Mouse (Mus musculus): Measurements from ENCODE around the gene Psap. TPM values are rescaled to one million over a fixed set of nuclear protein-coding genes. Genes with fewer than 3 reads are reported as not detected.

Gene Psap
- total and polyA plus RNA-seq, 2 experiments from 2014 or later: 272 to 811 TPM

DNA sequence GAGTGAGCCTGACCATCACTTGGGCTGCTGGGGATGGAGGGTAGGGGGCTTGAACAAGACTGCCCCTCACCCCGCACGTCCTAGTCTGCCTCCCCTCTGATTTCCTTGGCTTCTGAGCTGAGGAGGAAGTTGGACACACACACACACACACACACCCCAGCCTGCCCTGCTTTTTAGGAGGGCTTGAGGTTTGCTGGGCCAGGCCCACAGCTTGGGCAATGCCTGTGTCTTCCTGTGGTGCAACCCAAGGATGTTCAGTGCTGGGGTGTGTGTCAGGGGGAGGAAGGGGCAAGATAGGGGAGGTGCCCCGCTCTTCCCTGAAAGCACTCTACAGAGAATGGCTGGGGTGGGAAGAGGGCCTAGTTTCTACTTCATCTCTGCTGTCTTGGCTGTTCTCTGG, 66.7 kb downstream of the Psap start:
- Histone ChIP-seq H3K36me3 (ENCODE audit: insufficient read depth, low read length) (no peaks in the 10 kb centered on the region), H3K4me3 (ENCODE audit: low read depth, low read length) (no peak overlapping the region), H3K27me3 (ENCODE audit: insufficient read depth, low read length) (peaks cover 20% of the 10 kb centered on the region; the same call in 1 of the 2 replicates), H3K9me3 (ENCODE audit: low read length) (no peaks in the 10 kb centered on the region), H3K27ac (ENCODE audit: low read depth, low read length) (no peak overlapping the region), H3K4me2 (ENCODE audit: low read depth, low read length, poor library complexity, severe bottlenecking) (no peak overlapping the region), H3K4me1 (ENCODE audit: insufficient read depth, low read length) (no peaks in the 10 kb centered on the region), H3K9ac (replicated peaks; ENCODE audit: low read length, poor library complexity, severe bottlenecking) (no peak overlapping the region)
- DNase-seq (ENCODE audit: low spot score) (no peak), ATAC-seq (ENCODE audit: low FRiP score) (no peak)
- TF ChIP-seq CTCF (IDR thresholded peaks at IDR 0.05): no peak
- WGBS: 77% methylated on average over 3 of the region's 3 CpGs

DNA sequence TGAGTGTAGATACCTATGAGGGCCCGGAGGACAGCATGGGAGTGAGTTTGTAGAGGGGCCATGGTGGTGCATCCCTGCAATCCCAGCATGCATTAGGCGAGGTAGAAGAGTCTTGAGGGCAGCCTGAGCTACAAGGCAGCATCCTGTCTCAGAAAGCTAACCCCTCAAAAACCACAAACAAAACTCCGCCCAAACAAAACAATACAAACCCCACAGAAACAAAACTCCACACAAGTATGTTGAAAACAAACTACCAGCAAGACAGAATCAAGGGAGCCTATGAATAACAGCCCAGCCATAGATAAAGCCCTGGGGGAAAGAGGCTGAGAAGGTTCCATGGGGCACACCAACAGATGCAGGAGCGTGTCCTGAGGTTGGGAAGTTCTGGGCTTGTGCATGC, 68.6 kb downstream of the Psap start:
- no peak overlapping the region for H3K4me2 ChIP-seq (ENCODE audit: low read depth, low read length, poor library complexity, severe bottlenecking)

DNA sequence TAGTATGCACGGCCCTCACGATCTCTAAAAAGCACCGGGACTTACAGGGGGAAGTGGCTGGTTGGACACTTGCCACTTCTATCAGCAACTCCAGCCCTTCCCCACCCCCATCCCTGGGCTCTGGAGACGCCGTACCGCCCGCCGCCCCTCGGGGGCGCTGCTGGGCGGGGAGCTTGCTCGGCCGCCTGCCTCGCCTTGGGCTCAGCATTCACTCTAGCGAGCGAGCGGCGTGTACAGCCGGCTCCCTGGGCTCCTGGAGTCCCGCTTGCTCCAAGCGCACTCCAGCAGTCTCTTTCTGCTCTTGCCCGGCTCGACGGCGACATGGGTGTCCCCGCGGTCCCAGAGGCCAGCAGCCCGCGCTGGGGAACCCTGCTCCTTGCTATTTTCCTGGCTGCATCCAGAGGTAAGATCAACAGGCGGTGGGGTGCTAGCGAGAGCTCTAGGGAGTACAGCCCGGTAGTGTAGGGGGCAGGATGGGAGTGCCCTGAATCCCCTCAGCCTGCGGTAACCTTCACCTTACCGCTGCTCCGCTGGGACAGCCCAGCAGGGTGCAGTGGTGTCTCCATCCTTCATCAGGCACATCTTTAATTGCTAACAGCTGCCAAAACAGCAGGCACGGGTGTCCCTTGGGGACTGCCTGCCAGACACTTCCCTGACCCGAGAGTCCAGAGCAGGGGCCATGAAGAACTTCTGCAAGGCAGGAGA, 69.4 kb downstream of the Psap start, which contains the start of gene Vsir:
Vsir (plus strand) TSS at position 151 of the 705 bp plus-strand sequence.
- Histone ChIP-seq H3K27me3 (ENCODE audit: insufficient read depth, low read length) (peaks cover 20% of the 10 kb centered on the region; the same call in 1 of the 2 replicates), H3K27ac (ENCODE audit: low read depth, low read length) (no peak within 1 kb of the TSS), H3K9me3 (ENCODE audit: low read length) (no peaks in the 10 kb centered on the region), H3K4me2 (ENCODE audit: low read depth, low read length, poor library complexity, severe bottlenecking) (peak within 1 kb of the TSS; percentile 36), H3K4me3 (ENCODE audit: low read depth, low read length) (peak within 1 kb of the TSS; percentile 25), H3K9ac (replicated peaks; ENCODE audit: low read length, poor library complexity, severe bottlenecking) (no peak within 1 kb of the TSS), H3K4me1 (ENCODE audit: insufficient read depth, low read length) (peaks cover 5% of the 10 kb centered on the region; the same call in 1 of the 2 replicates), H3K36me3 (ENCODE audit: insufficient read depth, low read length) (no peaks in the 10 kb centered on the region)
- DNase-seq (ENCODE audit: low spot score): peak; percentile 58
- 2% methylated on average over 36 of the region's 37 CpGs for WGBS
- ATAC-seq (ENCODE audit: low FRiP score): peak; percentile 38; the same call in 1 of the 2 replicates
- peak; percentile 65 for TF ChIP-seq CTCF (IDR thresholded peaks at IDR 0.05)

More for the DNA sequence above, 68.6 kb downstream of the Psap start:
- no peaks in the 10 kb centered on the region for H3K9me3 ChIP-seq (ENCODE audit: low read length)
- no peak for TF ChIP-seq CTCF (IDR thresholded peaks at IDR 0.05)
- DNase-seq (ENCODE audit: low spot score) (no peak), ATAC-seq (ENCODE audit: low FRiP score) (no peak)
- H3K27ac ChIP-seq (ENCODE audit: low read depth, low read length): no peak overlapping the region
- no peak overlapping the region for H3K4me3 ChIP-seq (ENCODE audit: low read depth, low read length)
- no peaks in the 10 kb centered on the region for H3K36me3 ChIP-seq (ENCODE audit: insufficient read depth, low read length)
- peaks cover 20% of the 10 kb centered on the region; the same call in 1 of the 2 replicates for H3K27me3 ChIP-seq (ENCODE audit: insufficient read depth, low read length)
- H3K9ac ChIP-seq (replicated peaks; ENCODE audit: low read length, poor library complexity, severe bottlenecking): no peak overlapping the region
- 0 out of 2 replicates have a peak, but pooled peaks cover under 1% of the 10 kb centered on the region for H3K4me1 ChIP-seq (ENCODE audit: insufficient read depth, low read length)
- 87% methylated on average over 4 of the region's 4 CpGs for WGBS

DNA sequence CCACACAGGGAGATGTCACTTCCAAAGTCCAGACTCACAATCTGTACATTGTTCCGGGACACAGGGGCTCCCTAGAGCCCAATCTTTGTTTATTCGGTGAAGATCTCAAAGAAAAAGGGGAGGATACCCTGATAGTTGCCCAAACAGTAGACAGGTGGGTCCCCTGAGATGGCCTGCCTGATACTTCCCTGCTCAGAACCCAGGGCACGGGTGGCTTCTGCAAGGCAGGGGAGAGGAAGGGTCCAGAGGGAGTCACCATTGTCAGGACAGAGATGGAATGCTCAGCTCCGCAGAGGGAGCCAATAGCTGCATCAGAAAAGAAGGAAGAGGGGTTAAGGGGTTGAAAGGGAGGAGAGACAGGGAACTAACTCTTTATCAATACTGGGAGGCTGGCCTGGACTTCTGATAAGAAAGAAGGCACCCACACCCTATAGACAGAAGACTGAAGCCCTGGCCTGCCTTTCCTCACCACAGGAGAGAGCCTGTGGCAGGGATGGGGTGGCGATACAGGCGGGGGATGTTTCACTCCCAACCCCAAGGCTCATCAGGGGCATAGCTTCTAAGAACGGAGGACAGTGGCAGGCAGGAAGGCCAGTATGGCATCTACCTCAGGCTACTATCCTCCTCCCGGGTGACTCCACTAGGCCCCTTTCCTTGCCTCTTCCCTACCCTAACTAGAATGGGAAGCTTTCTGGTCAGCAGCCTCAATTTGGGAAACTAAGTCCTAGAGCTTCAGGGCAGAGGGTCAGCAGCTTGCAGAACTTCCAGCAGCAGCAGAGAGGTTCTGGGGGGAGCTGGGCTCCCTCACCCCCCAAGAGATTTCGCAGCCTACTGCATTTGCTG, 70.6 kb downstream of the Psap start:
- H3K27me3 ChIP-seq (ENCODE audit: insufficient read depth, low read length): peaks cover 20% of the 10 kb centered on the region; the same call in 1 of the 2 replicates
- H3K9ac ChIP-seq (replicated peaks; ENCODE audit: low read length, poor library complexity, severe bottlenecking): no peak overlapping the region
- ATAC-seq (ENCODE audit: low FRiP score) (no peak), DNase-seq (ENCODE audit: low spot score) (no peak)
- no peaks in the 10 kb centered on the region for H3K36me3 ChIP-seq (ENCODE audit: insufficient read depth, low read length)
- H3K27ac ChIP-seq (ENCODE audit: low read depth, low read length): no peak overlapping the region
- no peaks in the 10 kb centered on the region for H3K9me3 ChIP-seq (ENCODE audit: low read length)
- peak overlapping the region; percentile 9; the same call in 1 of the 2 replicates for H3K4me2 ChIP-seq (ENCODE audit: low read depth, low read length, poor library complexity, severe bottlenecking)
- no peak overlapping the region for H3K4me3 ChIP-seq (ENCODE audit: low read depth, low read length)
- H3K4me1 ChIP-seq (ENCODE audit: insufficient read depth, low read length): peaks cover 5% of the 10 kb centered on the region; the same call in 1 of the 2 replicates
- WGBS: 53% methylated on average over 9 of the region's 9 CpGs
- no peak for TF ChIP-seq CTCF (IDR thresholded peaks at IDR 0.05)

DNA sequence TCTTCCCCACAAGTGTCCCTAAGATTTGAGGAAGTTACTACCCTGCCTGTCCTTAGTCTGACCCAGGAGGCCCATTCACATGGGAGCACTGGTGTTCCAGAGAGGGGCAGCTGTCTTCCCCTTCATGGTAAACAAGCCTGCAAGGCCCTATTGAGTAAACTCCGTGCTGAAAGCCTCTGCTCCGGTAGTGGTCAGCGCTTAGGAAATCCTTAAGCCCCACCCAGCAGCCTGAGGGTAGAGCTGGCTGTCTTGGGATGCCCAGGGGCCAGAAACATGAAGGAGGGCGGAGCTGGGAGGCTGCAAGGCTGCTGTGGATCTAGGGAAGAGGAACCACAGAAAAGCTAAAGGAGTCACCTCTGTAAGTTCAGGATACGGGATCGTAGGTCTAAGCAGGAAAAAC, 71.6 kb downstream of the Psap start:
- H3K4me1 ChIP-seq (ENCODE audit: insufficient read depth, low read length): peaks cover 5% of the 10 kb centered on the region; the same call in 1 of the 2 replicates
- ATAC-seq (ENCODE audit: low FRiP score) (no peak), DNase-seq (ENCODE audit: low spot score) (no peak)
- no peak overlapping the region for H3K4me2 ChIP-seq (ENCODE audit: low read depth, low read length, poor library complexity, severe bottlenecking)
- no peaks in the 10 kb centered on the region for H3K36me3 ChIP-seq (ENCODE audit: insufficient read depth, low read length)
- no peak overlapping the region for H3K9ac ChIP-seq (replicated peaks; ENCODE audit: low read length, poor library complexity, severe bottlenecking)
- H3K27me3 ChIP-seq (ENCODE audit: insufficient read depth, low read length): peaks cover 20% of the 10 kb centered on the region; the same call in 1 of the 2 replicates
- no peak overlapping the region for H3K4me3 ChIP-seq (ENCODE audit: low read depth, low read length)
- no peak overlapping the region for H3K27ac ChIP-seq (ENCODE audit: low read depth, low read length)
- no peak for TF ChIP-seq CTCF (IDR thresholded peaks at IDR 0.05)
- no peaks in the 10 kb centered on the region for H3K9me3 ChIP-seq (ENCODE audit: low read length)
- 48% methylated on average over 6 of the region's 6 CpGs for WGBS
